Mouse (Mus musculus) kidney, embryonic 14.5 days (tissue): ENCODE measurements around the gene Etv2. TPM values are rescaled to one million over a fixed set of nuclear protein-coding genes. Genes with fewer than 3 reads are reported as not detected.

Experiments
- ATAC-seq: fragments of 200-750 bp; cut with Nextera tagmentation; 2 replicates; pipeline ENCODE4 v1.8.0; 2017; ENCODE audit warnings: moderate number of reproducible peaks, mild to moderate bottlenecking, moderate TSS enrichment, moderate library complexity; ENCODE audit not compliant: low FRiP score, low TSS enrichment
- H3K27ac ChIP-seq: fragments of 300-500 bp; sonication (generic); 2 replicates; pipeline ENCODE4 v1.5.1; 2014; ENCODE audit warnings: low read depth, mild to moderate bottlenecking, low read length, moderate library complexity, mixed read lengths
- H3K27me3 ChIP-seq: fragments of 300-500 bp; sonication (generic); 2 replicates; pipeline ENCODE4 v1.6.1; 2014; ENCODE audit warnings: mild to moderate bottlenecking, low read length; ENCODE audit not compliant: control insufficient read depth, insufficient read depth
- H3K36me3 ChIP-seq: fragments of 300-500 bp; sonication (generic); 2 replicates; pipeline ENCODE4 v1.6.1; 2014; ENCODE audit warnings: low read length, mixed read lengths; ENCODE audit not compliant: control insufficient read depth, insufficient read depth
- H3K4me1 ChIP-seq: fragments of 300-500 bp; sonication (generic); 2 replicates; pipeline ENCODE4 v1.6.1; 2014; ENCODE audit warnings: low read length, mixed read lengths; ENCODE audit not compliant: control insufficient read depth, insufficient read depth
- H3K4me2 ChIP-seq: fragments of 300-500 bp; sonication (generic); replicated peaks from 2 replicates; pipeline ENCODE4 v1.6.1; 2014; ENCODE audit warnings: low read depth, mild to moderate bottlenecking, low read length
- H3K4me3 ChIP-seq: fragments of 300-500 bp; sonication (generic); 2 replicates; pipeline ENCODE4 v1.5.1; 2014; ENCODE audit warnings: mild to moderate bottlenecking, low read length
- H3K9ac ChIP-seq: fragments of 300-500 bp; sonication (generic); 2 replicates; pipeline ENCODE4 v1.6.1; 2014; ENCODE audit warnings: low read depth, mild to moderate bottlenecking, low read length, moderate library complexity
- H3K9me3 ChIP-seq: fragments of 300-500 bp; sonication (generic); 2 replicates; pipeline ENCODE4 v1.6.1; 2016; ENCODE audit warnings: low read length; ENCODE audit not compliant: control insufficient read depth
- WGBS: fragments of 180-500 bp; shearing (Covaris S2); extraction: QIAGEN DNeasy Blood & Tissue Kit; methylation state at CpG from one replicate; pipeline ENCODE4 v1.1.7; 2014; 5-methylcytosine and 5-hydroxymethylcytosine counted together
- polyA plus RNA-seq: library from polyadenylated mRNA; unstranded; fragments of >200 nt; fragmentation: Nextera tagmentation; extraction: Ambion mirVana; gene quantifications from 2 replicates; pipeline ENCODE4 v1.2.1, GENCODE M21; 2014

Etv2 gene
- polyA plus RNA-seq, 1 experiment from 2014 or later, result not detected

DNA sequence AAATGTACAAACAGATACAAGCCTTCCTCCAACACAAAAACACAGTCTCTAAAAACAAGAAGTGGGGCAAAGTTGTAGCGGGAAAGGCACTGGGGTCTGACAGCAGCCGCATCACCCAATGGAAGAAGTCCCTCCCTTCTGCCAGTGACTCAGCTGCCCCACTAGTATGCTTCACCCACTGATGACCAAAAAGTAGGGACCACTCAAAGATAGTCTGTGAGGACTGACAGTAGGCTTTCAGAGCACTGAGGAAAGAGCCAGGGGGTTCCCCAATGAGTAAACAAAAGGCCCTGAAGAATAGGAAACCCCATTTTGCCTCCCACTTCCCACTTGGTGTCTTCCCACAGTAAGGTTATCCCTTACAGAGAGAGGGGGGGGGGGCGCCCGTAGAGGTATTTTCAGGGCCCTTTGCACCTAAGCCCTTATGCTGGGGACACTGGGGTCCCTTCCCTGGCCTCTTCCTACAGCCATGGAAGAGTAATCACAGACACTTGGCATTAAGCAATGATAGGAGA lies 41.1 kb downstream of the Etv2 start:
- Histone ChIP-seq H3K4me2 (no peak overlapping the region), H3K4me1 (peaks cover 3% of the 10 kb centered on the region; the same call in 1 of the 2 replicates), H3K27ac (no peak overlapping the region), H3K4me3 (no peak overlapping the region), H3K27me3 (no peaks in the 10 kb centered on the region), H3K9me3 (no peaks in the 10 kb centered on the region), H3K9ac (no peak overlapping the region), H3K36me3 (no peaks in the 10 kb centered on the region)
- ATAC-seq, result no peak
- 59% methylated on average over 4 of the region's 4 CpGs for WGBS

DNA sequence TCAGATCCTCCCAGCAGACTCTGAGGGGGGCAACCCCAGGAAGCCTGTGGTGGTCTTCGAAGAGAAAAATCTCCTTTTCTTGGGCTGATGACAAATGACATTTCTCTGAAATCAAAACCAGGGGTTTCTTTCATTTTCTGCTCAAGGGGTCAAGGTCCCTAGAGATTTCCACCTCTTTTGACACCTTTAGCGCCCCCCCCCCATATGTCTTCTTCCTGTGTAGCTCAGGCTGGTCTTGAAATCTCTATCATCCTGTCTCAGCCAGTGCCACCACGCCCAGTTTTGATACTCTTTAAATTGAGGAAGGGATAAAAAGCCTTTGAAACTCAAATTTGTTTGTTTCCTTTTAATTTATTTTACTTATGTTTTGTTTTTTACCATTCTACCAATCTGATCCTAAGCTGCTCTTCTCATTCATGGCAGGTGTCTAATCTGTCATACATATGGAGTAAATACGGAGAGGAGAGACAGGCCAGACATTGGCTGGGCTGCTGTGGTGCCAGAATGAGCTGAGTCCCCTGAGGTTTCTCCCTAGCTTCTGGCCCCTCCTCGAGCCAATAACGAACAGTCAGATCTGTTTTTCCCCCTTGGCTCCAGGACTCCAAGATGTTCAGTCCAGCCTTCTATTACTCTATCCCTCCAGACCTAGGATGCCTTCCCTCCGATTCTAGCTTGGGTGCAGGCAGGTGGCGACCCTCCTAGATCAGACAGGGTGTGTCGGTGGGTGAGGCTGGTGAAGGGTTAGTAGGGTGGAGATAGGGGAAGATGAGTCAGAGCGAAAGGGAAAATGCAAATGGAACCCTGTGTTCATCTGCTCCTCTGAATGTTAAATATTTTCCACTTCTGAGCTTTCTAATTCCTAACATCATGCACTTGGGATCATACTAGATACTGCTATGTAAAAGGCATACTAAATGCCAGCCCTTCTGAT lies 41.8 kb downstream of the Etv2 start:
- Histone ChIP-seq H3K36me3 (no peaks in the 10 kb centered on the region), H3K9me3 (no peaks in the 10 kb centered on the region), H3K4me3 (no peak overlapping the region), H3K4me1 (peaks cover 3% of the 10 kb centered on the region; the same call in 1 of the 2 replicates), H3K27ac (no peak overlapping the region), H3K9ac (no peak overlapping the region), H3K27me3 (no peaks in the 10 kb centered on the region), H3K4me2 (no peak overlapping the region)
- 76% methylated on average over 10 of the region's 10 CpGs for WGBS
- ATAC-seq, result no peak

DNA sequence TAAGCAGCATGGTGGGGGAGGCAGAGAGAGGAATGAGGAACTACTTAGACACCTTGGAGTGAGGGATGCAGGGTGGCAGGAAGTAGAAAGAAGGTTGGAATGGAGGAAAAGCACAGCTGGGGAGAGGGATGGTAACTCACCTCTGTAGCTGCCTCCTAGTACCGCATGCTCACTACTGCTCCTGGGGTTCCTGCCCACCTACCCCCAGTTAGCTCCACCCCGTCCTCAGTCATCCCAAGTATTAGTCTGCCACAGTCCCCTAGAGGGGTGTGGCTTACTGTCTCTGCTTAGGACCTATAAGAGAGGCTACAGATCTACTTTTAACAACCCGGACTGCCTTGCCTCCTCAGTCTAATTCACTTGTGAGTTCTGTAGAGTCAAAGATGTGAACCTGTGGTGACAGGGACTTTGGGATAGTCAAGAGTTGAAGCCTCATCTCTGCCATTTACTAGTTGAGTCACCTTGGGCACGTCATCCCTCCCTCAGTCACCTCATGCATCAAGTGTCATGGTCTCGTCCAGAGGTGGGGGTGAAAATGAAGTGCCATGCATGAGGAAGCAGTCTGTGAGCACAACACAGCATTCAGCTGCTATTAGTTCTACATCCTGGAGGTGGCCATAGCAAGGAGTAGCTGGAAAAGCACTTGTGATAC lies 42.8 kb downstream of the Etv2 start:
- no peak overlapping the region for H3K4me3 ChIP-seq
- ATAC-seq, result no peak

DNA sequence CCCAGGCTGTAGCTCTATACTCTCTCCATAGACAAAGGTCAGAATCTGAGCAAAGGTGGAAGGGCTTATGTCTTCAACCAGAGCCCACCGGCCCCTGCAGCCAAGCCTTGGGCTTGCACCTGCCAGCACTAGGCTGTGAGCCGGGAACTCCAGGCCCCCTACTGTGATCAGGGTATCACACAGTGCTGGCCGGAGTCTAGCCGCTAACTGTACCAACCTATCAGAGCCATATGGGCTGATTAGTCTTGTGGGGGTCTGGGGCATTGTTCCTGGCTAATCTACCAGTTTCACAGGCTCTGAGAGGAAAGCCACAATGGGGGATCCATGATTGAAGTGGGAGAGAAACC lies 44.1 kb downstream of the Etv2 start:
- H3K4me2 ChIP-seq, result no peak overlapping the region
- H3K9ac ChIP-seq, result no peak overlapping the region
- peaks cover 11% of the 10 kb centered on the region for H3K4me1 ChIP-seq
- no peak overlapping the region for H3K27ac ChIP-seq
- WGBS, result 63% methylated on average over 4 of the region's 4 CpGs
- H3K36me3 ChIP-seq, result peaks cover 4% of the 10 kb centered on the region; the same call in 1 of the 2 replicates
- H3K27me3 ChIP-seq, result no peaks in the 10 kb centered on the region
- no peaks in the 10 kb centered on the region for H3K9me3 ChIP-seq
- no peak for ATAC-seq
- H3K4me3 ChIP-seq, result no peak overlapping the region

More for the DNA sequence above, 42.8 kb downstream of the Etv2 start:
- Histone ChIP-seq H3K9ac (no peak overlapping the region), H3K27me3 (no peaks in the 10 kb centered on the region), H3K4me2 (no peak overlapping the region), H3K4me1 (peaks cover 3% of the 10 kb centered on the region; the same call in 1 of the 2 replicates), H3K27ac (no peak overlapping the region), H3K9me3 (no peaks in the 10 kb centered on the region), H3K36me3 (no peaks in the 10 kb centered on the region)
- WGBS, result 40% methylated on average over 5 of the region's 5 CpGs

DNA sequence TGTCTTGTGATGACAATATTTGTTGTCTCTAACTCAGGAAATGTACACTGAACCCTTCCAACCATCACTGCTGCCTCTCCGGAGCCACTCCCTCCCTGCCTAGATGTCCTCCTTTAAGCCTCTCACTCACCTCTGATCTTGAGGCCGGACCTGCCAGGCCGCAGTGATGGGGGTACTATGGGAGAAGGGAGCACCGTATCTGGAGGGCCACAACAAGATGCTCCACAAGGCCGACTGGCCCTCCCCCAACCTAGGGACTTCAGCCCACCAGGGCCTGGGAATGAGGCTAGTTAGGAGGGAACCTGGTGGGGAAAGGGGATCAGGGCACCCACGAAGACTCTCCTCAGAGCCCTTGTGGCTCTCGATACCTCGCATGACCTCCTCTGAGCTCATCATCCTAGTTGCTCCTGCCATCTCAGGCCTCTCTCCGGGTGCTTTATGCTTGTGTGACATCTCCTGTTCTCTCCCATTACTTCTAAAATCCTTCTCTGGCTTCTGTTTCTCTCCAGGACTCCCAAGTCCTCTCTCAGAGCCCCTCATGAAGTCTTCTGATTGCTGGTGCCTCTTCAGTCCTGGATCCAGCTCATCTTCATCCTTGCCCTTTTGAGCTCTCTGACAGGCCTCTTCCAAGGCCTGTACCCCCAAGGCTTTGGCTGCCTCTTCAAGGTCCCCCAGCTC lies 44.6 kb downstream of the Etv2 start:
- 91% methylated on average over 9 of the region's 9 CpGs for WGBS
- ATAC-seq, result no peak

DNA sequence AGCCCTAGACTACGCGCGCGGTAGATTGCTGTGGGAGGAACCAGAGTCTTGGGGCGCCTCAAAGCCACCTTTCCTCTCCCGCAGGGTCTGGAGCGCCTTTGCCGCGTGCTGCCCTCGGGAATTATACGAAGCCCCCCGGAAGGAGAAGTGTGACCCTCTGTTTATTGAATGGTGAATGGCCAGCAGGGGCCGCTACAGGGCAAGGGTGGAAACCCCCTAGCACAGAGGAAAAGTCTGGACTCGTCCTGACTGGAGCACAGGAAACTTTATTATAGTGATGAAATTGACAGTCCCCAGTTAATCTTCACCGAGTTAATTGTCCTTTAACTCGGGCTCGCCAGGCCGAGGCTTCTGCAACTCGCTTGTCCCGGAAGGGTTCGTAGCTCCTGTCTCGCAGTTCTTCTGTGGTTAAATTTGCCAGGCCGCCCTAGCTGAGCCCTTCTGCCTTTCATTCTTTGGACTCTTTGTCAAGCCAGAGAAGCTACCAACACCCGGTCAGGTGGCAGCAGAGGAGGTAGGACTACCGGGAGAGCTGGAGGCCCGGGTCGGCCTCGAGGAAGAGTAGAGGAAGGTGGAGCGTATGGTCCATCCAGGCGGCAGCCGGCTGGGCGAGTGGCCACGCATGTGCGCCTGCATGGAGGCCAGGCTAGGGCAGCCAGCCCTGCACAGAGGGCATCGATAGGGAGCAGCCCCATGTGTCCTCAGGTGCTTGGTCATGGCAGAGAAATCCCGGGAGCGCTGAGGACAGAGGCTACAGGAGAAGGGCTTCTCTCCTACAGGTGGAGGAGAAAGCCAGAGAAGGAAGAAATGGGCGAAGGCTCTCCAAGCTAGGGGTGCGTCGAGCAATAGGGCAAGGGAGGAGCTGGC lies 46.0 kb downstream of the Etv2 start:
- H3K9me3 ChIP-seq, result no peaks in the 10 kb centered on the region
- peak; percentile 68 for ATAC-seq
- H3K4me3 ChIP-seq, result peak overlapping the region; percentile 96
- H3K4me2 ChIP-seq, result peak overlapping the region; percentile 66
- WGBS, result 22% methylated on average over 40 of the region's 40 CpGs
- peaks cover 23% of the 10 kb centered on the region for H3K36me3 ChIP-seq
- H3K27ac ChIP-seq, result peak overlapping the region; percentile 89
- no peaks in the 10 kb centered on the region for H3K27me3 ChIP-seq
- peak overlapping the region; percentile 95 for H3K9ac ChIP-seq
- peaks cover 11% of the 10 kb centered on the region for H3K4me1 ChIP-seq

More for the DNA sequence above, 44.6 kb downstream of the Etv2 start:
- Histone ChIP-seq H3K27ac (no peak overlapping the region), H3K36me3 (peaks cover 10% of the 10 kb centered on the region; the same call in 1 of the 2 replicates), H3K4me1 (peaks cover 11% of the 10 kb centered on the region), H3K4me3 (no peak overlapping the region), H3K27me3 (no peaks in the 10 kb centered on the region), H3K9ac (no peak overlapping the region), H3K9me3 (no peaks in the 10 kb centered on the region), H3K4me2 (no peak overlapping the region)

DNA sequence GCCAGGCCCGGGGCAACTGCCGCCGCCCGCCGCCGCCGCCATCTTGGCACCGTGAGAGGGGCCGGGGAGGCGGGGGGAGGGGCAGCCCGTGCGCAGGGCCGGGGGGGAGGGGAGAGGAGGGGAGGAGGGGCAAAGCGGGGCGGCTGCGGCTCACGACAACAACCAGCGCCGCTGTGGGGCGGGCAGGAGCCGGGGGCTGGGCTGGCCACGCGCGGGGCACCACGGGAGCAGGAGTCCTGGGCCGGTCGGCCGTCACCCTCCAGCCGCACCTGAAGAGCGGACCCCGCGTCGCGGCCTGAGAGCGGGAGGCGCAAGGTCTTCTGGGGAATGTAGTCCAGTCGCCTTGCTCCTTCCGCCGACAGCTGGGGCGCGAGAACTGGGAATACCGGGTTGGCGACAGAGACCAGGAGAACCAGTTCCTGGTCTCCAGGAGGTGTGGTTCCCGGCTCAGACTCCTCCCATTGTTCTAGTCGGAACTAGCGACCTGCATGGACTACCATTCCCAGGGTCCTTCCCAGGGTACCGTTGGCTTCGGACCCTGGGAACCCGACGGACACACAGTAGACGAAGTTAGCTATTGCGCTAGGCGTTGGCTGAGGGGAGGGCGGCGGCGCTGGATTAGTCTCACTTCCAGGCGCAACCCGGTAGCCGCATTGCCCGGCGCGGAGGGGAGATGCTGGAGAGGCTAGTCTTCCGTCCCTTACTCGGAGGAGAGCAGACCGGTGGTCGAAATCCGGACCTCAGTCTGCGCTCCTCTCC lies 46.8 kb downstream of the Etv2 start, which contains the start of gene Kmt2b:
TSS of gene Kmt2b (minus strand) at position 51 of the 759 bp plus-strand sequence.
- peak within 1 kb of the TSS; percentile 96 for H3K4me3 ChIP-seq
- H3K4me1 ChIP-seq, result peaks cover 11% of the 10 kb centered on the region
- peak within 1 kb of the TSS; percentile 95 for H3K9ac ChIP-seq
- ATAC-seq, result peak; percentile 97
- H3K36me3 ChIP-seq, result peaks cover 31% of the 10 kb centered on the region
- H3K27ac ChIP-seq, result peak within 1 kb of the TSS; percentile 89
- H3K9me3 ChIP-seq, result no peaks in the 10 kb centered on the region
- H3K4me2 ChIP-seq, result peak within 1 kb of the TSS; percentile 74
- no peaks in the 10 kb centered on the region for H3K27me3 ChIP-seq
- under 1% methylated on average over 54 of the region's 68 CpGs for WGBS
